Mouse (Mus musculus) cerebellum, adult 18-20 months (tissue): ENCODE measurements around the gene Hist1h4a.
"Not testable (repeated sequence)": the region's sequence is repeated elsewhere in the genome, so short reads cannot be mapped to it uniquely, and the experiment has no call there.

Source experiments
- DNase-seq, 2 experiments: peaks; one replicate each; pipeline ENCODE4 v3.0.0; 2021

Hist1h4a gene

DNA sequence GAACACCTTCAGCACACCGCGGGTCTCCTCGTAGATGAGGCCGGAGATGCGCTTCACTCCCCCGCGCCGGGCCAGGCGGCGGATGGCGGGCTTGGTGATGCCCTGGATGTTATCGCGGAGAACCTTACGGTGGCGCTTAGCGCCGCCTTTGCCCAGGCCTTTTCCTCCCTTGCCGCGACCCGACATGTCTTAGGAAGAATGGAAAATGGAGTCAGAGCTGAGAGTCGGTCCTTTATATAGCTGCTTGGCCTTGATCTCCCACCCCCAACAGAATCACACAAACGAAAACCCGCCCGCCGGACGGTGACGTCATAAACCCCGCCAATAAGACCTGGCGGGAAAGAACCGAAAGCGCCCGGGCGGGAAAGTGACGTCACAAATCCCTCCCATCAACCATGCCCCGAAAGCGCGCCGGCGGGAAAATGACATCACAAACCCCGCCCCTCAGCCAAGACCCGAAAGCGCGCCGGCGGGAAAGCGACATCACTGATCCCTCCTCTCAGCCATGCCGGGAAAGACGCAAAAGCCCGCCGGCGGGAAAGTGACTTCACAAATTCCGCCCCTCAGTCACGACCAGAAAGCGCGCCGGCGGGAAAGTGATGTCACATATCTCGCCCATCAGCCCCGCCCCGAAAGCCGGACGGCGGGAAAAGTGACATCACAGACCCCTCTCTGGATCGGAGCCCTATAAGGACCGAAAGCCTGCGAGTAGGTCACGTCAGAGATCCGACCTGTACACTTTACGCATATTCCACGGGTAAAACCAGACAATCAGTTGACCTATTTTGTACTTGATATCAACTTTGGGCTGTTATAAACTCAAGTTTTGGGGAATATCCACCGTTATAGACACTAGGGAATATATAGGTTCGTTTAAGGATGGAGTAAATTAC, at the start of gene Hist1h4a:
Hist1h4a (minus strand) TSS at position 259 of the 893 bp plus-strand sequence.
- DNase-seq, result peak; percentile 97 to 98

- no peak for DNase-seq
Observed at GRCm38 (mm10) chr13:23806422-23807052, 45.5 kb upstream of the Hist1h4a start, which contains the start of gene Slc17a2. Gene Slc17a2, plus strand, starts transcription at chr13:23806993.

DNA sequence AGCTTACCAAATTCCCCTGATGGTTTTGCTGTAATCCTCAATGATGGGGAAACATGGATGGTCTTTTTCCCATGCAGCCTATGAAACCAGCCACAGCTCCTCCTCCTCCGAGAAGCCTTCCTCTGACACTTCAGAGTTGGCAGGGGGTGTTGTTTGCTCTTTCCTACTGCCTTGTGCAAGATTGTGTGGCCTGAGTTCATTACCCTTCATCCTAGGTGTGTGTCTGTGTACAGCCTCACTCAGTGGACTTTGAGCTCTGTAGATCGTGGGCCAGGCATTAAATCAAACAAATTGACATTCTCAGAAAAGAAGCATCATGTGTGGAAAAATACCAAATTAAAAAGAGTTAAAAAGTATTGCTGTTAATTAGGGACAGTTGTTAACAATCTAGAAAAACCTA, 43.5 kb upstream of the Hist1h4a start:
- no peak for DNase-seq

DNA sequence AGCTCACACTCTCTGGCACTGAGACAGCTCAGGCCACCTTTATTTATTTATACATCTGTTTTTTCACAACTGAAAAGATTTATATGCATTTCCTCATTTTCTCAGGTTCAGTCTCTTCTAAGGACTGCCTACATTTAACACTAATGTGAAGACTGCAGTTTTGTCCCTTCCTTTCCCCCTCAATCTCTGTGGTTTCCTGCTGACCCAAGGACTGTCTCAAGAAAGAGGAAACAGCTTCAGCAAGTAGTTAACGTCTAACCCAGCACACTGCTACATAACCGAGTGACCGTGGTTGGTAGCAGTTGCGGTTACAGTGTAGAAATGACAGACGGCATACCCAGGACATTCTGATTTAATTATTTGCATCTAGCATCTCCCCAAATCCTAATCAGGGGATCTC, 38.4 kb upstream of the Hist1h4a start:
- no peak for DNase-seq

GRCm38 (mm10) chr13:23792520-23792919, 31.5 kb upstream of the Hist1h4a start:
- peak; percentile 36 to 44 for DNase-seq

DNA sequence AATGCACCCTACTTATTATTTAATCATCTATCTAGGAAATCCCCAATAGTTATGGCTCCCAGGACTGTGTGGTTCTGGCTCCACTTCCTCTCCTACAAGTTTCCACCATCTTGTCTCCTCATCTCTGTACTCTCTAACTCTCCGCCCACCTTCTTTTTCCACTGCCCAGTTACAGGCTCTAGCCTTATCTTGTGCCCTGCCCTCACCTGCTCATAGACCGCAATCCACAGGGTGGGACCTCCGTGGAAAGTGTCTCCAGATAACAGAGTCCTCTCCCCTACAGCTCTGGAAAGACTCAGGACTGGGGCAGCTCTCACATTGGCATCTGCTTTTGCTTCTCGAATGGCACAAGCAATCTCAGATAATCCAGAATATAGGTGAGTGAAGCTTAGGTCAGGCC, 18.0 kb upstream of the Hist1h4a start:
- DNase-seq, result no peak

GRCm38 (mm10) chr13:23778339-23778738, 17.3 kb upstream of the Hist1h4a start:
- no peak for DNase-seq

DNA sequence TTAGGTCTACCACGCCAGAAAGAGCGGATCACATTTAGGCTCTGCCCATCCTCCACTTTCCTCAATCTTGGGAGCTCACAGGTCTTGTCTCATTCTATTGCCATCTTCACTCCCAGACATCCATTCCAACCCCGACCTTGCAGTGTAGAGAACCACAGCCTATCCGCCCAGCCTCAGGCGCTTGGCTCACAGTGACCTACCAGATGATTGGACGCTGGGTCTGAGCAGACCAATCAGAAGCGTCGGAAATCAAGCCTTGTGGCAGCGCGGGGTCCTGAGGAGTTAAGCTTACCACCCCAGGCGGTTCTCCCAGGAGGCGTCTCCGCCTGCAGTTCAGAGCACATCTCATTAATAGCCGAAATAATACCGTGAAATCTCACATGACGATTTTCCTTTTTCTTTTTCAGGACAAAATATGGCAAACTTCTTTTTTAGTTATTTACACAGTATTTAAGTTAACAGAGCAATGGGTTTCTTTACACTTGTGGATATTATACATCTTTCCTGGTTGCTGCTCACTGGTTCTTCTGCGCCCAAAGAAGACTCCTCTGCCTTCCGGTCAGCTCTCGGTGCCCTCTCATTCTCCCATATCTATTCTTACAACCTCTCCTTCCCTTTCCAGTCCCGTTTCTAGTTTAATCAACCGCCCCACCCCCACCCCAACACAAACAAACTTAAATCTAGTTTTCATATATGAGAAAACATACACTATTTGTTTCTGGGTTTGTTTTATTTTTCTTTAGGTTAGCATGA, 11.7 kb upstream of the Hist1h4a start:
- DNase-seq, result peak in 1 of 2 experiments; percentile 12

GRCm38 (mm10) chr13:23769613-23770012, 8.6 kb upstream of the Hist1h4a start, which contains the start of gene Trim38:
Gene Trim38, plus strand, starts transcription at chr13:23769913.
- DNase-seq, result not testable (repeated sequence)

DNA sequence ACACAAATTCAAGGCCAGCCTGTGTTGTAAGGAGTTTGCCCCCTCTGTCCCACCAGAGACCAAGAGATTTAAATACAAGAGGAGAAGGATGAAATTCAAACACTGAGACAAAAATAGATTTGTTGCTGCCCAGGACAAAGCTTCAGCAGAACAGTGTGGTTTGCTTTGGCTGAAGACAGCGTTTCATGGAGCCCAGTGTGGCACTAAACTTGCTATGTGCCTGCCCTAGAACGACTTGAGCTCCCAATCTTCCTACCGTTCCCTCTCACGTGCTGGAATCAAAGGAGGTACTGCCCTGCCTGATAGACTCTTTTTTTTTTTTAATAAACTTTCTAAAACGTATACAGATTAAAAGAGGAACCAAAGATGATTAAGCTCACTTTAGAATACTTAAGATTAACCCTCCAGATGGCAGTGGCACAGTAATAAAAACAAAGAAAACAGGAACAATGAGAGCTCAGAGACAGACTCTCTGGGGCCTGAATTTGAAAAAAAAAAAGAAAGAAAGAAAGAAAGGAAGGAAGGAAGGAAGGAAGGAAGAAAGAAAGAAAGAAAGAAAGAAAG, 7.9 kb upstream of the Hist1h4a start:
- DNase-seq, result no peak

- no peak for DNase-seq
Observed at GRCm38 (mm10) chr13:23766772-23767171, 5.7 kb upstream of the Hist1h4a start.

GRCm38 (mm10) chr13:23765172-23765513, 4.1 kb upstream of the Hist1h4a start:
- DNase-seq, result no peak

DNA sequence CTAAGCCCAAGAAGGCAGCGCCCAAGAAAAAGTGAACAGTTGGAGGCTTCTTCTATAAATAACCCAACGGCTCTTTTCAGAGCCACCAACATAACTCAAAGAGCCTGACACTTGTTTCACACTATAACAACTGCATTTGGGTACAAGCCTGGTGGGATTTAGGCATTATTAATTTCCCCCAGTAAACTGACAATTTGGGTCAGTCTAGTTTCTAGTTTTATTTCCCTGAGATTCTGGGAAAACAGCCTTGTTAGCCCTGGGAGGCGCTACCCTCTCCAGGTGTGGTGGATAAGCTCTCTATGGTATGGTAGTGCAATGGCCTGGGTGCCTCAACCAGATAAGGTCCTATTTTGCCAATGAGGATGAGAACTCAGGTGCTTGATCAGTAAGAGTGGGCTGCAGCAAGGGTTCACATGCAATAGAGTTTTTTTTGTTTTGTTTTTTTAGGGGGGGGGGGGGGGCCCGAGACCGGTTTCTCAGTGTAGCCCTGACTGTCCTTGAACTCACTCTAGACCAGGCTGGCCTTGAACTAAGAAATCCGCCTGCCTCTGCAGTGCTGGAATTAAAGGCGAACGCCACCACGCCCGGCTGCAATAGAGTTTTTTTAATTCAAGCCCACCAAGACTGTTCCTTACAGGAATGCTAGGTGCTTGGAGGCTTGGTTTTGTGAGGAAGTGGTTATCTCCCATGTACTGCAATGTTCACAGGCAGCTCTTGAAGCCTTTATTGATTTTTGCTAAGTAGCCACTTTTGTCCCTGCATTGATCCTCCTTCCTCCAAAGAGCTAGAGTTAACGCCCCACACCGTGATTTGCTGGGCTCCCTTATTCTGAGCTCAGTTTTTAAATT, 3.5 kb upstream of the Hist1h4a start:
- no peak for DNase-seq

DNA sequence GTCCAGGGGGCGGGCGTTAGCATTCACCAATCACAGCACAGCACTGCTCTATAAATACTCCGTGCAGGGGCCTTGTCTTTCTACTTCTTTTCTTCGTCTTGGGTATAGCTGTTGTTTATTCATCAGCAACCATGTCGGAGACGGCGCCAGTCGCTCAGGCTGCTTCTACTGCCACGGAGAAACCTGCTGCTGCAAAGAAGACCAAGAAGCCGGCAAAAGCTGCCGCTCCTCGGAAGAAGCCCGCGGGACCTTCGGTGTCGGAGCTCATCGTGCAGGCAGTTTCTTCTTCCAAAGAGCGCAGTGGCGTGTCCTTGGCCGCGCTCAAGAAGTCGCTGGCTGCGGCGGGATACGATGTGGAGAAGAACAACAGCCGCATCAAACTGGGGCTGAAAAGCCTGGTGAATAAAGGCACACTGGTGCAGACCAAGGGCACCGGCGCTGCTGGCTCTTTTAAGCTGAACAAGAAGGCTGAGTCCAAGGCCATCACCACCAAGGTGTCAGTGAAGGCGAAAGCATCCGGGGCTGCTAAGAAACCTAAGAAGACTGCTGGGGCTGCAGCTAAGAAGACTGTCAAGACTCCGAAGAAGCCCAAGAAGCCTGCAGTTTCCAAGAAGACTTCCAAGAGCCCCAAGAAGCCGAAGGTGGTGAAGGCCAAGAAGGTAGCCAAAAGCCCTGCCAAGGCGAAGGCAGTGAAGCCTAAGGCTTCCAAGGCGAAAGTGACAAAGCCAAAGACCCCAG, 2.7 kb upstream of the Hist1h4a start, which contains the start of gene Hist1h1a:
Hist1h1a (plus strand) TSS at position 81 of the 738 bp plus-strand sequence.
- peak in 1 of 2 experiments; percentile 77 for DNase-seq

DNA sequence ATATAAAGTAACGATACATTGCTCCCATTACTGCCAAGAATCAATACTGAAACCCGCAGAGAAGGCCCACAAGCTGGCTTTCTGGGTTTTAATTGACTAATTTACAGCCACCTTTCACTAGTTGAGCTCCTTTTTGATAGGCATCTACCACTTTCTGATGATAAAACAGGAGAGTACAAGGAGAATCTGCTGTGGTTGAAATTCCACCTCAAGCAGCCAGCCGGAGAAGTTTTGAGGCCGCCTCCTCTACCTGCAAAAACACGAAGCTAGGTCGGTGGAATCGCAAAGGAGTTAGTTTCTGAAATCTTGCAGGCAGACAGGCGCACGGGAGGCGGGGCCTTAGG, 2.2 kb upstream of the Hist1h4a start:
- peak in 1 of 2 experiments; percentile 70 for DNase-seq

DNA sequence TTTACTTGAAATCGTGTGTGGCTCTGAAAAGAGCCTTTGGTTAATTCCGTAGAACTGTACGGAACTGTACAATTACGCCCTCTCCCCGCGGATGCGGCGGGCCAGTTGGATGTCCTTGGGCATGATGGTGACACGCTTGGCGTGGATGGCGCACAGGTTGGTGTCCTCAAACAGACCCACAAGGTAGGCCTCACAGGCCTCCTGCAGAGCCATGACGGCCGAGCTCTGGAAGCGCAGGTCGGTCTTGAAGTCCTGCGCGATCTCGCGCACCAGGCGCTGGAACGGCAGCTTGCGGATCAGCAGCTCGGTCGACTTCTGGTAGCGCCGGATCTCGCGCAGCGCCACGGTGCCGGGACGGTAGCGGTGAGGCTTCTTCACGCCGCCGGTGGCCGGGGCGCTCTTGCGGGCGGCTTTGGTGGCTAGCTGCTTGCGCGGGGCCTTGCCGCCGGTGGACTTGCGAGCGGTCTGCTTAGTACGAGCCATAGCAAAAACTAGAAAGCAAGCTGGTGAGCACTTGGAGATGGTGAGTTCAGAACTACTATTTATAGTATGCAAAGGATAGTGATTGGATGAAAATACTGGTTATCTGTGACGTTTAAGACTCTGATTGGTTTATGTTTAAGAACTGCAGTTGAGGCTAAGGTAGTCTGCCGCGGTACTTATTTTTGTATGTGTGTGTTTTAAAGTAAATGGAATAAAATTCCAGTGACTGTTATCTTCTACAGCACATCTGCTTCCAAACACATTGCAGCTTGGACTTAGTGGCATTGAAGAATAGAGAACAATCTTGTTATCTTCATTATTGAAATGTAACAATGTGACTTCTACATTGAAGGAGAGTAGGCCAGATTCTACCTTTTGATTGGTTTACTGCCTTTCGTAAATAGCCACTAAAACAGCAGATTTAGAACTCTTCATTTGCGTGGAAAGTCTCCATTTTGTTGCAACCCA, 1.1 kb upstream of the Hist1h4a start, which contains the start of gene Hist1h3a:
Hist1h3a (minus strand) TSS at position 516 of the 951 bp plus-strand sequence.
- DNase-seq, result peak; percentile 59 to 71

DNA sequence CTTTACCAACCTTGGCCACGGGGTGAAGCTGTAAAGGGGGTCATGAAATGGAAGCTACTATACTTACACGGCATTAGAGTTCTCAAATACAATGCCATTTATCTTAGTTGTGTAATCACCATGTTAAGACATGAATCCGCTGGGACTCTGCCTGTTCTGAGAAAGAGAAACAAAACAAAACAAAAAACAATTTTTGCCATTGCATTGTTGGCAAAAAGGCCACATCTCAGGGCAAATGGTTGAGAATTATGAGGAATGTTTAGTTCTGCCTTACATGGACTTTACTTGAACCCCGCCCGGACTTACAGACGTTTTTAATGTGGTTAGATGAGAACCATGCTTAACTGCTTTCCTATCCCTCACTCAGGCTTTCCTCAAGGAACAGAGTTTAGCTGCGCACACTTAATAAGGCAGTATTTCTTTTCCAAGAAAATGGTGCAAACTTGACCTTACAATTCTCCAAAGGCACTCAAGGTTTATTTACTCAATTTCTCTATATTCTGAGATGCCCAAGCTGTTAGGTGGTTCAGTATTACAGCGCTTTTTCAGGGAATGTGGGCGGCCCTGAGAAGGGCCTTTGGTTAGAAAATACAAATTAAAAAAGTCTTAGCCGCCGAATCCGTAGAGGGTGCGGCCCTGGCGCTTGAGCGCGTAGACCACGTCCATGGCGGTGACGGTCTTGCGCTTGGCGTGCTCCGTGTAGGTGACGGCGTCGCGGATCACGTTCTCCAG, 624 bp downstream of the Hist1h4a start:
- DNase-seq, result peak in 1 of 2 experiments; percentile 33

- no peak for DNase-seq
Observed at GRCm38 (mm10) chr13:23759916-23760239, 1.2 kb downstream of the Hist1h4a start.

DNA sequence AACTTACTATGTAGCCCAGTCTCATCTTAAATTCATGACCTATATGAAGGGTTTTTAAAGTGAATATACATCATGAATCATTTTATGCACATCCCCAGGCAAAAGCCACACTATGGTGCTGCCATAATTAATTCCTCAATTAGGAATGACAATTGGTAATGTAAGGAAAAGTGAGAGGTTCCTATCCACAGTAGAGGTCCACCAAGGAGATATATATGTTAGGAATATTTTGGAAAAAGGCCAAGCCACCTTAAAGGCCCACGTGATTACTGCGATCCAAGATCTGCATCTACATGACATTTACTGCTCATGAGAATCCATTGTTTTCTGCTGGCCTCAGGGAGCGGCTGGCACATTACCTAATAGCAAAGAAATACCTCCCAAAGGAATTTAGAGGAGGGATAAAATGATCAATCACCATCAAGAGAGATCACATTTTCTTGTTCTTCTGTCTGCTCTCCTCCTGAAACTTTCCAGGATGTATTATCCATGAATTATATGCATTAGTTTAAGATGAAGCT, 1.7 kb downstream of the Hist1h4a start:
- DNase-seq, result no peak
